Mouse (Mus musculus) granulocyte monocyte progenitor cell, adult 5-6 weeks (primary cell): ENCODE data around the gene Mat1a. TPM values are rescaled to one million over a fixed set of nuclear protein-coding genes. Genes with fewer than 3 reads are reported as not detected.

Source experiments
- ATAC-seq: replicated peaks from 2 replicates; pipeline ENCODE4 v1.8.0; 2016; ENCODE audit warnings: mild to moderate bottlenecking, moderate TSS enrichment, inconsistent platforms; ENCODE audit not compliant: poor library complexity, severe bottlenecking
- total RNA-seq, 2 experiments: library from RNA; stranded (forward) in 1 of 2; stranded (reverse) in 1 of 2; fragments of 200-712, 200-1000 nt in 1 of 2; fragments of >200 nt in 1 of 2; fragmentation: Nextera tagmentation in 1 of 2; gene quantifications; 2 replicates each; pipeline ENCODE4 v1.2.3; 2014 to 2017

Mat1a gene
- total RNA-seq, 2 experiments from 2014 or later = not detected

DNA sequence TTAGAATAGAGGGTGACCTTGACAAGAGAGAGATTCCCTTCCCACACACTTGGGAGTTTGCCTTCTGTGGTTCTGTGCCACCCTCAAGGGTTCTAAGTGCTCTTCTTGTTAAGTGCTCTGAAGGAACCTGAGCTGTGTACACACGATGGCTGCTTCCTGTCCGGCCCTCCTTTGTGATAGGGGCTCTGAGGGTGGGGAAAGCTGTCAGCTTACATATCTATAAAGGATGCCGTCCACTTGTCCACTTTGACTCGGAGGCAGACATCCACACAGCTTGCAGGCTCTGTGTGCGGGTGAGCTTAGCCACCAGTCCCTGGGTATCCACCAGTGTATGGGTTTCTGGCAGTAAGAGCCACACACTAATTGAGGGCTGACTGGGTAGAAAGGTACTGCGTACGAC, 26.7 kb downstream of the Mat1a start, which contains the start of gene Sftpa1:
TSS of gene Sftpa1 (plus strand) at position 243 of the 400 bp plus-strand sequence.
- ATAC-seq = no peak

DNA sequence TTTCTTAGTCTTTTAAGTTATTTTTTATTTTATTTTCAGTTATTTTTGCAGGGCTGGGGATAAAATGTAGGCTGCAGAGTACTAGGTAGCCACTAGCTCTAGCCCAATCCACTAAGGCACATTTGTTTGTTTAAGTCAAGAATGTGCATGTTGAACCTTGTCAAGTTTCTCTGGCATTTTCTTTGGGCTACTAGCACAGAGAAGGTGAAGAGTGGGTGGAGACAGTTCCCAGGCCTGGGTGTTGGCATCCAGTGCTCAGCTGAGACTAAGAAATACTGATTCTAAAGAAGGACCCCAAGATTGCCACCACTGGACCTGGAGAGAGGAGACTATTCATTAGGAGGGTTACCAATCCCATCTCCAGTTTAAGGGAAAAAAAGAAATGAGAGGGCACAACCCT, 32.2 kb downstream of the Mat1a start:
- ATAC-seq = no peak

GRCm38 (mm10) chr14:41140686-41141085, 35.9 kb downstream of the Mat1a start:
- ATAC-seq = no peak

- no peak for ATAC-seq
Observed at GRCm38 (mm10) chr14:41146035-41146434, 41.2 kb downstream of the Mat1a start.

- ATAC-seq = no peak
Observed at GRCm38 (mm10) chr14:41146922-41147321, 42.1 kb downstream of the Mat1a start.

DNA sequence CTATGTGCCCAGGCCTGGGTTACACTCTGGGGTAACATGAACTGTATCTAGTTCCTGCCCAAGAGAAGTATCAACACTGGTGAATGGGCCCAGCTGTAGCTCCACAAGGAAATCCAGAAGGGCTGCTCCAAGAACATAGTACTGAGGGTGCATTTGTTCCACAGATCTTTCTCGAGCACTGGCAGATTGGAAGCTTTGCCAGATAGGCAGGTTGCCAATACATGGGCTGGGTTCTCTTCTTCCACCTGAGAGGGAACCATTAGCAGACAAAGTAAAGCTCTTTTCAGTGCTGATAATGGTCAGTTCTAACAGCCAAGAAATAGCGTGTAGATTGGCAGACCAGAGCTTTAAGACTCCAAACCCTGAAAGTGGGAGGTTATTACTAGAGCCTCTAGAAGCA, 42.5 kb downstream of the Mat1a start:
- no peak for ATAC-seq

- no peak for ATAC-seq
Observed at GRCm38 (mm10) chr14:41151220-41151898, 46.5 kb downstream of the Mat1a start, which contains the start of gene Mbl1. Mbl1 (plus strand) TSS chr14:41151458.

DNA sequence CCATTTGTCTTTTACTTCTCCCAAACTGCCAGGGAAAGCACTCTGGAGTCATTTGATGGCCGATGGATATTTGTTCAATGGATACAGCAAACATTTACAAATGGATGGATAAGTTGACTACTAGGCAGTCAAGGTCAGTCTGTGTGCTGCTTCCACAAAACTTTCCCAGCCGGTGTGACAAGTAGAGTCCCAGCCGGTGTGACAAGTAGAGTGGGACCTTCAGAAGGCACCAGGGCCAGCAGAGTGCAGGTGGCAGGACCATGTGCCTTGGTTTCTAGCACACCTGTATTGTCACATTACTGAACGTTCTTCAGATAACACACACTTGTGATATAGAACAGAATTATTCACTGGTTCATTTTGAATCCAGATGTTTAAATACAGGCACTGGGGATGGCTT, 55.2 kb downstream of the Mat1a start:
- no peak for ATAC-seq

GRCm38 (mm10) chr14:41160743-41161142, 55.9 kb downstream of the Mat1a start:
- ATAC-seq = no peak

DNA sequence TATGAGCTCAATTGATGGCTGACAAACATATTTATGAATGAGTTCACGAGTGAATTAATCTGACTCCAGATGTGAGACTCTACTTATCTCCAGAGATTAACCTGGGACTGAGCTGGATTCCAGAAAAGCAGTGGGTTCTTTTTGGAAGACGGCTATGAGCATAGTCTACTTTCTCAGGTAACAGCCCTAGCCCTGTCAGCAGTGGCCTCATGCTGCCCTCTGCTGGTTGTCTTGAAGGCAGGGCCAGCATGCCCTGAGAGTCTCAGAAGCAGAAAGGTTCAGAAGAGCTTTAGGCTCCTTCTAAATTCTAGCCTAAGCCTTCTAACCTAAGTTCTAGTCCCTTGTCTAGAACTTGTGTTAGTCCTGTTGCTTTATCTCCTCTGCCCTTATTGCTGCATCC, 57.8 kb downstream of the Mat1a start:
- ATAC-seq = no peak

DNA sequence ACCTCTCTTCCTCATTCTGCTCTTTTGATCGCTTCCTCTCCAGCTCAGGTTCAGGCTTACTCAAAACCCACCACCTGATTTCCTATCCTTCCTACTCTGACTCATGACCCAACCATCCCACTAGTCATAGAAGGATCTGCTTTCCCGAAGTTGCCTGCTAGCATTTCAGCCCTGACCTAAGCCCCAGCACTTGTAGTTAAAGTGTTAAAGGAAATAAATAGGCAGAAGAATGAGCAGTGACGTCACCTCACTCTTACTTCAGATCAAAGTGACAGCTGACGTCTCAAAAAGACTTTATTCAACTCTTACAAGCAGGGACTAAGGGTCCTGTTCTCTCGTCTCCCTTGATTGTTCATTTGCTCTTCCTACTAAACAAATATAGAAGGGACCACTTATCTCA, 62.4 kb downstream of the Mat1a start:
- ATAC-seq = no peak

- no peak for ATAC-seq
Observed at GRCm38 (mm10) chr14:41168567-41168966, 63.7 kb downstream of the Mat1a start.

DNA sequence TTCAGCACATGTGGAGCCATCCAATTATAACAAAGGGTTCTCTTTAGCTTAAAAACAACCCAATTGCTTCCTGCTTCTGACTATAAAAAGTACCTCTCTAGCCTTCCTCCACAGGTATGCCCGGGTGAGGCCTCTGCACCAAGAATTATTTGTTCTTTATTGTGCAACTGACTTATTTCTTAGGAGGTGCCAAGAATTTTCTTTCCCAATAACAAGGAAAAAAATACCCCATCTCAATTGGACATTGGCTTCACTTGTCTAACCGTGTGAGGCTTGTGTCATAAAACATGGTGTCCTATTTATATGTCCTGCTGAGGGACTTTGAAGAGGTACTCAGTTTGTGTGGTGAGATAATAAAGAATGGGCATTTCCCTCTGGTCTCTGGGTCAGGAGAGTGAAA, 65.7 kb downstream of the Mat1a start:
- no peak for ATAC-seq

Other genes starting within 250 kb of the Mat1a start
- gene Sh2d4b, start 211.8 kb upstream of the Mat1a start, total RNA-seq (2014; fragmentation: Nextera tagmentation) = not detected in 2 replicates
- gene Sh2d4b, start 211.8 kb upstream of the Mat1a start, total RNA-seq (2017) = not detected in 2 replicates
- 44.0 and 48.2 TPM in 2 replicates for gene Tspan14, start 138.2 kb upstream of the Mat1a start, total RNA-seq (2014; fragmentation: Nextera tagmentation)
- 37.8 and 40.1 TPM in 2 replicates for gene Tspan14, start 138.2 kb upstream of the Mat1a start, total RNA-seq (2017)
- 7.5 and 11.0 TPM in 2 replicates for gene Fam213a, start 91.2 kb upstream of the Mat1a start, total RNA-seq (2014; fragmentation: Nextera tagmentation)
- 10.6 and 11.6 TPM in 2 replicates for gene Fam213a, start 91.2 kb upstream of the Mat1a start, total RNA-seq (2017)
- not detected in 2 replicates for gene Dydc2, start 35.8 kb upstream of the Mat1a start, total RNA-seq (2014; fragmentation: Nextera tagmentation)
- gene Dydc2, start 35.8 kb upstream of the Mat1a start, total RNA-seq (2017) = not detected in 2 replicates
- not detected in 2 replicates for gene Dydc1, start 32.1 kb upstream of the Mat1a start, total RNA-seq (2014; fragmentation: Nextera tagmentation)
- not detected in 2 replicates for gene Dydc1, start 32.1 kb upstream of the Mat1a start, total RNA-seq (2017)
- gene Sftpa1, start 26.7 kb downstream of the Mat1a start, total RNA-seq (2014; fragmentation: Nextera tagmentation) = not detected in 2 replicates
- not detected in 2 replicates for gene Sftpa1, start 26.7 kb downstream of the Mat1a start, total RNA-seq (2017)
- not detected in 2 replicates for gene Mbl1, start 46.4 kb downstream of the Mat1a start, total RNA-seq (2014; fragmentation: Nextera tagmentation)
- not detected in 2 replicates for gene Mbl1, start 46.4 kb downstream of the Mat1a start, total RNA-seq (2017)
- not detected in 2 replicates for gene Sftpd, start 80.1 kb downstream of the Mat1a start, total RNA-seq (2014; fragmentation: Nextera tagmentation)
- gene Sftpd, start 80.1 kb downstream of the Mat1a start, total RNA-seq (2017) = not detected in 2 replicates
- not detected in 2 replicates for gene Gm2832, start 173.8 kb downstream of the Mat1a start, total RNA-seq (2014; fragmentation: Nextera tagmentation)
- not detected in 2 replicates for gene Gm2832, start 173.8 kb downstream of the Mat1a start, total RNA-seq (2017)
- not detected in 2 replicates for gene Gm5798, start 243.6 kb downstream of the Mat1a start, total RNA-seq (2014; fragmentation: Nextera tagmentation)
- not detected in 2 replicates for gene Gm5798, start 243.6 kb downstream of the Mat1a start, total RNA-seq (2017)